Mouse (Mus musculus) kidney, postnatal 14 days (tissue): Measurements from ENCODE around the gene Mme.
A peak's percentile ranks its signal among the peaks of the same experiment; 100 is the strongest.

Experiments
- DNase-seq: peaks from one replicate; pipeline ENCODE4 v3.0.0; 2022; ENCODE audit warnings: mixed read lengths

Gene Mme

DNA sequence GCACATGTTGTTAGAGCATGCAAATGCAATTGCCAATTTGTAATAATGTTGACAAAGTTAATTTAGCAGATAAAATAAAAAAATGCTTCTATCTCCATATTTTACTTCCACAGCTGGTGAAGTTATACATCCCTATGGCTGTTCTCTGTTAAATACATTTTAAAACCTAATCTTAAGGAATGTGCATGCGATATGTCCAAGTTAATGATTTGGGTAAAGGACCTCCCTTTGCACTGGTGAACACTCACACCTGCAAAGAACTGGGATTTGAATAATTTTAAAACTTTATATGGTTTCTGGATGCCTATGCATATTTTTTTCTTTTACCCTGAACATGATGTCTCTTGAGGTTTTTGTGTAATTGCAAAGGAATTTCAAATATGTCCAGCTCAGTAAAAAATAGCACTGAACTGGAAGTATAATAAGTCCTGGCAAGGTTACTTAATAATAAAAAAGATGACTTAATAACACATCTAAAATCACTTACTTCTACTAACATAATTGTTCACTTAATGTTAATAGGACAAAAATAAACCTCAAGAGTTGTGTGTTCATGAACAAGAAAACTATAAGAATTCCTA, 110.4 kb downstream of the Mme start:
- no peak for DNase-seq

DNA sequence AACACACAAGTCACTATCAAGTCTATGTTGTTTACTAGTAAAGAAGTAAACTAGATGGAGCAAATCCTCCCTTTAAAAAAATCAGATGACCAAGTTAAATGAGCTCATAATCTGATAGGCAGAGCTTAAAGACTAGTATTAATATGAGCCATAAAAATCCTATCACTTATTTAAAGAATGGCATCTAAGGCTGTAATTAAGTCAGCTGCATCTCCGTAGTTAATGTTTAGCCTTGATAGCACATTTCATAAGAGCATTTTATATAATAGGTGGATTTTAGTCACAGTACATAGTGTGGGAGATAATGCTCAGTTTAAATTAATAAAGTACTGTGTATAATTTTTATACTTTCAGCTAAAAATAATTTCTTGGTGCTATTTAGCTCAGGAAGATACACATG, 118.2 kb downstream of the Mme start:
- no peak for DNase-seq

DNA sequence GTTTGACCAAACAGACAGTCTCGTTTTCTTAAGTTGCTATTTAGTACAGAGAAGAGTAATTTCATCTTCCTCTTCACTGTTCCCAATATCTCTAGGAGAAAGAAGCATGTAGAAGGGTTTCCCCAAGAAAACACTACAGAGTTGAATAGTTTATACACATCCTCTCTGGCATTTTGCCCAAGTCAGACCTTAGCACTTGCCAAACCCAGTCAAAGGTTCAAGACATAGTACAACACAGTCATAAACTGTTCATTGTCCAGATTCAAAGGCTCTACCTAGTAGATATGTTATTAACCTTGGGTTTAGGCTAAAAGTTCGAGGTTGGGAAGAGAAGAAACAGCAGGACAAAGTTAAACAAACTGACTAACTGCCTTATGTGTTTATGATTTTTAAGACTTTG, 143.7 kb downstream of the Mme start:
- DNase-seq, result peak; percentile 36

DNA sequence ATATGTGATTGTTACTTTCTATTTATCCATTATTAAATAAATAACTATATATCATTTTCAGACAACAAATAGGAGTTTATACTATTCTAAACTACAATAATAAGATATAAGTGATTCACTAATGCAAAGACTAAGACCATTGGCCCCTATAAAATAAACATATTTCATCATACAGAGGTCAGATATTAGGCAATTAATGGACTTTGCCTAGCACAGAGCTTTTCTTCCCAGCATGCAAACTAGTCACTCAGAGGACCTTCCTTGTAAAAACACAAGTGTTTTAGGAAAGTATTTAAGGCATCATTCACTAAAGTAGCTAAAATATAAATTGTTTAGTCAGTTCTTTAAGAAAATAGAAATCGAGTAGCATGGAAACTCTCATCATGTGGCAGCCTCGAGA, 149.4 kb downstream of the Mme start:
- no peak for DNase-seq

DNA sequence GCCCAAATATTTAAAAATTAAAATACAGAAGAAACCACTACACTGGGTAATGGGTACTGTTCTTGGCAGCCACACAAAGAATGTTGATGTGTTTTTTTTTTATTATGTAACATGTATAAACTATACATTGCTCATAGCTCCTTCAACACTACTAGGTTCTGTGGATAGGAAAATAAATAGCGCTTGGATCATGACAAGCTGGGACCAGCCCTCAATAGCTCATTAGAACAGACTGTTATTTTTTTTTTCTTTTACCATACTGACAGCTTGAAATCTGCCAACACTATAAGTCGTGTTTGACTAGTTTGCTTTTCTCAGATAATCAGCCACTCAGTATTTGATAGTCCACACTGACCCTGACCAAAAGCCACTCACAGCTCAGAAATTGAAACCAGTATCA, 150.0 kb downstream of the Mme start:
- no peak for DNase-seq

DNA sequence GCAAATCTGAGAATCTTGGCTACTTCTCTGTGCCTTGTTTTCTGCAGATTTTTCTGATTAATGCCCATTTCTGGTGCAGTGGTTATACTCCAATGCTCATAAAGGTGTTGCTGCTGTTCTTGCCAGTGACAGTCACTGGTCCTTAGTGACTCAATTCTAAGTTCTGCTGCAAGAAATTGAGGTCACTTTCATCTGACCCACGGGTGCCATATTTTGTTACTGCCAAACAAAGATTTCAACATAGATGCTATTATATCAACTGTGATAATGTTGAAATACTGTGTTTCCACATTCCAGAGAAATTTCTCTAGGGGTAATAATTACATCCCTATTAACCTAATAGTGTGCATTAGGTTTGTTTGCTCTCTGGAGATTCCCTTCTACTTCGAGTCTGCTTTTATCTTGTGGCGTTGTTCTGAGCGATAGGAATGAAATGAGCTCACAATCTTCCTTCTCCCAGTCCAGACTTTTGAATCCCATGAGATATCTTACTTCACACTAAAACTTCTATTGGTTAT, 153.1 kb downstream of the Mme start:
- no peak for DNase-seq

DNA sequence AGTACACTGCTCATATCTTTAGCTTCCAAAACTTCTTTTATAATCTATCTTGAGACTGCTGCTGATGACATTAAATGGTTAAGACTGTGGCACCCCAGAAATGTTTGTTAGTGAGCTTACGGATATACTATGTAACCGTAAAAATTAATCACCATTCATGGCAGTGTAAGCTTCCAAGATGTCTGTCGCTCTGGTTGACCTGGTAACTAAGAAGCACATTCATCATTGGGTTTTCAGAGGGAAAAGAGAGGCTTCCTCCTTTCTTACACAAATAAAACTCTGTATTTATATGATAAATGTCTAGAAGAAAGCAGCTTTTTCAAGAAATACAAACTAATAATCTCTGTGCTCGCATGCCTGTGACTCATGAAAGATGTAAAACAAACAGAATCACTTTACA, 156.8 kb downstream of the Mme start:
- no peak for DNase-seq

DNA sequence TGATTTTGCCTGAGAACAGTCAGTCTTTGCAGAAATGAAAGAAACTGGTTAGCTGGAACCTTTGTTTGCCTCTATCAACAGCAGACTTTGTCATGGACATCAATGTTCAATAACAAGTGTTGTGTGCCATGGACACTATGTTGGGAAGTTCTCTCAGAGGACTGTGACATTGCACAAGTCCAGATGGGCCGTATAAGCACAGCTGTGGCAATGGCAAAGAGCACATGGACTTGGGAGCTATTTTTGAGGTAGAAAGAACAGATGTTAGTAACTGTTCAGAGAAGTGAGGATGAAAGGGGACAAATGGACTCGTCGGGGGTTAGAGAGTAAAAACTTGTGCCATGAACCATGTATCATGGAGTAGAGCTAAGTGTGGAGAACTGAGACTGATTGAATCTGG, 165.1 kb downstream of the Mme start:
- DNase-seq, result no peak

DNA sequence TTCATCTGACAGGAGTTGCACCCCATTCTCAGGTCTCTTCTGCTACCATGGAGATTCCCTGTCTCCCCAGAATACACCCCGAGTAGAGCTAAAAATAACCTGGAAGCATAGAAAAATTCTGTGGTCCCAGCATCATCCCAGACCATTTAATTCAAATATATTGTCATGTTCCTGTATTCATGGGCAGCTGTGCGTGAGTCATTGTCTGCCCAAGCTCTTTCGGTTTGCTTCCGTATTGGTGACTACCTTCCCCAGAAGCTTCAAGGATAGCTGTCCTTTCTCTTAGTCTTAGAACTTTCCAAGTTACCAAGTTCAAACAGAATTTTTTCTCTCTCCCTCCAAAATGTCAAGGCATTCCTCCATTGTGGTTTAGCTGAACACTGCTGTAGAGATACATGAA, 169.7 kb downstream of the Mme start:
- DNase-seq, result no peak

DNA sequence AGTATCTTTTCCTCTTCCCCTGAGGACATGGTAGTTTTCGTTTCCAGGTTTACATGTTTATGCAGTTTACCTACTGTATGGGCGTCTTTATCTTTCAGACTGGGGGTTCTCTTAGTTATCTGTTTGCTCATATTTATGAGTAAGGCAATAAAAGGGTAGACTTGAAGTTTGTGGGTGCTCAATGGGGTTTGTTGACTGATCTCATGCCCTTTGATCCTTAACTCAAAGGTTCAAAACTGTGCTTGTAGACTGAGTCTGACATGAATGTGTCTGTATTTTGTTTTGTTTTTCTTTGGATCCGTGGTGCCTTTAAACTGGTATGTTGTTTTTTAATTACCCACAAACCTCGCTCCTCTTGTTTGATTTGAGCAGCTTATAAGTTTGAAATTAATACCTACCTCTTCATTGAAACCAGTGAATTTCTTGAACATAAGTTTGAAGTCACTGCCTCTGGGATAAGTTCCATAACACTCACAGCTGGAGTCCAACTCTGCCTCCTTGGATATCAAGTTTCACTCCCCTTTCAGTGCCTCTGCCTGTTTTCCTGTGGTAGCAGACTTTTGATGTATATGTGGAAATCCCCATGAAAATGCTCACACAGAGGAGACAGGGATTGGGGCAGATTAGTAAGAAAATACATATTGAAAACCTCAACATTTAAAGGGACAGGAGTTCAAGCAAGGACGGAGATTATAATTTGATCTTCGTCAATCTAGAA, 171.0 kb downstream of the Mme start:
- no peak for DNase-seq

DNA sequence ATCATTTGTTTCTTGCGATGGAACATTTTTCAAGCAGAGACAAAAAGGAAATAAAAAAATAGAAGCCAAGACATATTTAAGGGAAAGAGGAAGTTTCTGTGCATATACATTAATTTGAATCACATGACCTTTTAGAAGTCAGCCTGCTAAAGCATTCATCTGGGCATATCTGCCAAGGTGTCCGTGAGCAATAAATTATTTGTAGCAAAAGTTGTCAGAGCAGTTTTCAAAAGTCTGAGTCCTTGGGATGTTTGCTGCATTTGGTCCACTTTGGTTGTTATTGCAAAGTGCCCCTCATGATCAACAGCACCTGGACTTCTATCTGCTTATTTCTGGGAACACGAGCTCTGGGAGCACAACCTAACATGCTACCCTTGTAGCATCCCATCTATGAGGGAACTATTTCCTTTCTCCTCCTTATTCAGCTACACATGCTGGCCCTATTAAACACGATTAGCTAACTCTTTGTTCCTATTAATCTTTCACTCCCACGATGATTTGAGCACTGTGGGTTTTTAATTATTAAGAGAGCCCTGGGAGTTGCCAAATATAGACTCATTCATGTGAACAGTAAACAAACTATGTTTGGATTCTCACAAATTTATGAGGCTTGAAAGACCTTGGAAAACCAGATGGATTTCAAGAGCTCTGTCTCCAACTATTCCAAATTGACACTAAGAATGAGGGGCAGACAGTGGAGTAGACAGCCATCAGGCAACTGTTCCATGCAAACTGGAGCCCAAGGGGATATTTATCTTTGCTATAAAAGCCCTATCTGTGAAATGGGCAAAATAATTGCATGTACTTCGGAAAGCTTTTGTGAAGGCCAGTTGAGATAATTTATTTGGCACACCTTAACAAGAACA, 171.9 kb downstream of the Mme start:
- DNase-seq, result peak; percentile 50

DNA sequence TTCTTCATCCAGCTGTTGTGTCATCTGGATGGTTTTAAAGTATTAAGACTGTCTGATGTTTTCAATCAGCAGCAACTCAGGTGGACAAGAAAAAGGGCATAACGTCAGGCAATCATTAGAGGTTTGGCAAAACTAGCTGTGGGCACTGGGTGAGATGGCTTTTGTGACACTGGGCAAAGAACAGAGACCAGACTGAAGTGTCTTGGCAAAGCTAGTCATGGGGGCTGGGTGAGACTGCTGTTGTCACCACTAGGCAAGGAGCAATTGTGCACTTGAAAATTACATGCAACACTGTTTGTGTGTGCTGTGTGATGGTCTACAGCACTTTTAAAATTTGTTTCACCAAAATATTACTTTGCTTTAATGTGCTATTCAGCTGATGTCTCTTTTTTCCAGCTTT, 175.9 kb downstream of the Mme start:
- peak; percentile 15 for DNase-seq

DNA sequence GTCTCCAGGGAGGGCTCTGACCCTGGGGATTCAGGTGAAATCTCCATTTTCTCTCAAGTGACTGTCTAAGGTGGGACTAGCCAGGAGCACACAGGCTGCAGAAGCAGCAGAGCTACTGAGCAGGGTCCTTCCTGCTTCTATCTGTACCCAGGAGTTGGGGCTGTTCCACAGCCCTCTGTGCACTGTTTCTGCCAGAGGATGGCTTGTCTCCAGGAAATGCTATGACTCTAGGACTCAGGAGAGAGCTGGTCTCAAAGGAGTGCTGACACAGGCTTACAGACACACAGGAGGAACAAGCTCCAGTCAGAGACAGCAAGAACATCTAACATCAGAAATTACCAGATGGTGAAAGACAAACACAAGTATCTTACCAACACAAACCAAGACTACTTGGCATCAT, 176.4 kb downstream of the Mme start:
- peak; percentile 16 for DNase-seq

DNA sequence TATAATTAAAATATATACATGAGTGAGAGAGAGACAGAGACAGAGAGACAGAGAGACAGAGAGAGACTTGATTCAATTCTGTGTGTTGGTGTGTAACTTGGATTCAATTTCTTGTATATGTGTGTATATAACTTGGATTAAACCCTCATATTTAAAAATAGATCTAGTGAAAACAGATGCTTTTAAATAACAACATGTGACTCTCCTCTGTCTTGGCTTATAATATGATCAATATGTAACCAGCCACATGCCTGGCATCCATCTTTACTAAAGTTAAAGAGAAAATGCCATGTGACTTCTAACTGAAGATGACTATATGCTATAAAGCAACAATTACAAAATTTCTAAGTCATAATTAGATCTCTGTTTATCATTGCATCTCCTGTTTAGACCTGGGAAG, 182.2 kb downstream of the Mme start:
- DNase-seq, result no peak
